Mouse (Mus musculus) layer of hippocampus, adult 8-10 months (tissue): ENCODE measurements around the gene A930018P22Rik. TPM values are rescaled to one million over a fixed set of nuclear protein-coding genes. Genes with fewer than 3 reads are reported as not detected.
"Not testable (repeated sequence)": the region's sequence is repeated elsewhere in the genome, so short reads cannot be mapped to it uniquely, and the experiment has no call there.

ENCODE experiments used
- DNase-seq, 2 experiments: peaks; one replicate each; pipeline ENCODE4 v3.0.0; 2022; ENCODE audit warnings: low spot score in 2 of 2
- total RNA-seq, 4 experiments: library from RNA; stranded (reverse); gene quantifications; 2 replicates each; pipeline ENCODE4 v1.2.4; 2022

The A930018P22Rik gene
- total RNA-seq, 4 experiments from 2014 or later, result 0.54 TPM; not detected in 3

- DNase-seq, result not testable (repeated sequence)
Measured at GRCm38 (mm10) chr2:104117173-104117572, 5.4 kb upstream of the A930018P22Rik start.

- no peak for DNase-seq
Measured at GRCm38 (mm10) chr2:104119097-104119496, 3.5 kb upstream of the A930018P22Rik start.

GRCm38 (mm10) chr2:104120312-104120711 is 2.3 kb upstream of the A930018P22Rik start:
- no peak for DNase-seq

- DNase-seq, result no peak
Measured at GRCm38 (mm10) chr2:104121681-104122504, 676 bp upstream of the A930018P22Rik start.

- DNase-seq, result no peak
Measured at GRCm38 (mm10) chr2:104123540-104123939, 971 bp downstream of the A930018P22Rik start.

GRCm38 (mm10) chr2:104124071-104124470 is 1.5 kb downstream of the A930018P22Rik start:
- DNase-seq, result no peak

- DNase-seq, result no peak
Measured at GRCm38 (mm10) chr2:104128803-104129531, 6.4 kb downstream of the A930018P22Rik start.

- DNase-seq, result no peak
Measured at GRCm38 (mm10) chr2:104130165-104130564, 7.6 kb downstream of the A930018P22Rik start.

GRCm38 (mm10) chr2:104130969-104131368 is 8.4 kb downstream of the A930018P22Rik start:
- DNase-seq, result no peak

- DNase-seq, result no peak
Measured at GRCm38 (mm10) chr2:104132266-104132859, 9.8 kb downstream of the A930018P22Rik start.

- no peak for DNase-seq
Measured at GRCm38 (mm10) chr2:104133042-104133810, 10.7 kb downstream of the A930018P22Rik start.

GRCm38 (mm10) chr2:104134150-104135056 is 11.8 kb downstream of the A930018P22Rik start:
- peak; percentile 32 to 68 for DNase-seq

GRCm38 (mm10) chr2:104135920-104136319 is 13.4 kb downstream of the A930018P22Rik start:
- DNase-seq, result no peak

- DNase-seq, result no peak
Measured at GRCm38 (mm10) chr2:104142140-104142539, 19.6 kb downstream of the A930018P22Rik start.

- no peak for DNase-seq
Measured at GRCm38 (mm10) chr2:104144004-104144403, 21.4 kb downstream of the A930018P22Rik start.

- DNase-seq, result peak in 1 of 2 experiments; percentile 28
Measured at GRCm38 (mm10) chr2:104145983-104146382, 23.4 kb downstream of the A930018P22Rik start.

- DNase-seq, result no peak
Measured at GRCm38 (mm10) chr2:104147910-104148561, 25.5 kb downstream of the A930018P22Rik start.

- DNase-seq, result no peak
Measured at GRCm38 (mm10) chr2:104150608-104151397, 28.2 kb downstream of the A930018P22Rik start.

- no peak for DNase-seq
Measured at GRCm38 (mm10) chr2:104153345-104153744, 30.8 kb downstream of the A930018P22Rik start.
